Mouse (Mus musculus) CH12.LX (cell line): ENCODE measurements around the gene Adam22.

Source experiments
- CTCF ChIP-seq, 2 experiments: IDR thresholded peaks in 1 of 2; conservative IDR thresholded peaks in 1 of 2; 2 replicates each; pipeline ENCODE4 v1.5.1; 2011 to 2012; ENCODE audit warnings: low read depth in 2 of 2, low read length in 2 of 2, improper control_type of control experiment in 1 of 2, inconsistent platforms in 1 of 2, mild to moderate bottlenecking in 1 of 2, moderate library complexity in 1 of 2
- EP300 ChIP-seq: IDR thresholded peaks from 2 replicates; pipeline ENCODE4 v1.6.1; 2011; ENCODE audit warnings: low read length, improper control_type of control experiment
- JUND ChIP-seq: conservative IDR thresholded peaks from 2 replicates; pipeline ENCODE4 v1.6.1; 2011; ENCODE audit warnings: low read depth, low read length, improper control_type of control experiment
- MAX ChIP-seq: IDR thresholded peaks from 2 replicates; pipeline ENCODE4 v1.6.1; 2011; ENCODE audit warnings: low read length, improper control_type of control experiment
- MXI1 ChIP-seq: IDR thresholded peaks from 2 replicates; pipeline ENCODE4 v1.6.1; 2011; ENCODE audit warnings: mild to moderate bottlenecking, low read depth, low read length, improper control_type of control experiment
- POLR2A ChIP-seq: IDR thresholded peaks from 2 replicates; pipeline ENCODE4 v1.6.1; 2011; ENCODE audit warnings: low read depth, mild to moderate bottlenecking, improper control_type of control experiment, low read length
- POLR2AphosphoS2 ChIP-seq: IDR thresholded peaks from 2 replicates; pipeline ENCODE4 v1.6.1; 2011; ENCODE audit warnings: low read depth, low read length, improper control_type of control experiment
- SIN3A ChIP-seq: IDR thresholded peaks from 2 replicates; pipeline ENCODE4 v1.6.1; 2012; ENCODE audit warnings: low read length, improper control_type of control experiment, inconsistent platforms
- TBP ChIP-seq: conservative IDR thresholded peaks from 2 replicates; pipeline ENCODE4 v1.6.1; 2011; ENCODE audit warnings: low read depth, low read length, improper control_type of control experiment
- TCF12 ChIP-seq: IDR thresholded peaks from 2 replicates; pipeline ENCODE4 v1.6.1; 2014; ENCODE audit warnings: low read depth, mild to moderate bottlenecking, inconsistent platforms, low read length, improper control_type of control experiment
- USF1 ChIP-seq: IDR thresholded peaks from 2 replicates; pipeline ENCODE4 v1.6.1; 2014; ENCODE audit warnings: low read depth, mild to moderate bottlenecking, inconsistent platforms, low read length, improper control_type of control experiment
- USF2 ChIP-seq: conservative IDR thresholded peaks from 2 replicates; pipeline ENCODE4 v1.6.1; 2011; ENCODE audit warnings: low read depth, low read length, improper control_type of control experiment

GRCm38 (mm10) chr5:8349557-8349956 lies 18.4 kb downstream of the Adam22 start:
- TF ChIP-seq CTCF (conservative IDR thresholded peaks at IDR 0.05 in 1 of 2, IDR thresholded peaks at IDR 0.05 in 1 of 2; ENCODE audit: low read depth in 2 of 2, low read length in 2 of 2) (no peak), MAX (no peak), POLR2AphosphoS2 (no peak), USF1 (no peak), MXI1 (no peak), TBP (no peak), EP300 (no peak), JUND (no peak), SIN3A (no peak), TCF12 (no peak), USF2 (no peak), POLR2A (no peak)
